Mouse (Mus musculus): ENCODE results near the gene Gtf2h4. TPM values are rescaled to one million over a fixed set of nuclear protein-coding genes. Genes with fewer than 3 reads are reported as not detected.

Gtf2h4 gene
- polyA plus RNA-seq, 1 experiment, result 32.9 TPM

DNA sequence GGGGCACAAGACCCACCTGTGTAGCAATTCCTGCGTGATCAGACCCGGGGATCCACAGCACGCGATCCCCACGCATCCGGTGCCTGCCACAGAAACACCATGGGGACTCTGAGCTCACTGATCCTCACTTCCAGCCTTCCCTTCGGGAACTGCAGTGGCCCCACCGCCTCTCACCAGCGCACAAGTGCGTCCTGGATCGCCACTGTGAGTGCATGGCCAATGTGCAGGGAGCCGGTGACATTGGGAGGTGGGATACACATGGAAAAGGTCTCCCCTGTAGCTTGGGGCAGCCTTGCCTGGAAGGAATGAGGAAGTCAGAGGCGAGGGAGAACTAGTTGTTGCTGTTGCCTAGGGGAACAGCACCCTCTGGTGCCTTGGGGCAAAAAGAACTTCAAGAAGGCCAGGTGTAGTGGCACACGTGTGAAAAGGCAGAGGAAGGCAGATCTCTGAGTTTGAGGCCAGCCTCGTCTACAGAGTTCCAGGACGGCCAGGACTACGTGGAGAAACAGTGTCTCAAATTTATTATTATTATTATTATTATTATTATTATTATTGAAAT, 7.5 kb downstream of the Gtf2h4 start:
- TF ChIP-seq POLR2A (IDR thresholded peaks at IDR 0.05; ENCODE audit: extremely low read depth, insufficient read depth, low read length) (no peak), CTCF (IDR thresholded peaks at IDR 0.05; ENCODE audit: extremely low read depth, insufficient read depth, low read length) (peak; percentile 70)
- Histone ChIP-seq H3K4me1 (ENCODE audit: control insufficient read depth, insufficient read depth, low read length) (no peaks in the 10 kb centered on the region), H3K27ac (ENCODE audit: insufficient read depth, low read length) (no peak overlapping the region), H3K4me3 (ENCODE audit: insufficient read depth, low read length) (no peak overlapping the region; the same call in 1 of the 2 replicates)

DNA sequence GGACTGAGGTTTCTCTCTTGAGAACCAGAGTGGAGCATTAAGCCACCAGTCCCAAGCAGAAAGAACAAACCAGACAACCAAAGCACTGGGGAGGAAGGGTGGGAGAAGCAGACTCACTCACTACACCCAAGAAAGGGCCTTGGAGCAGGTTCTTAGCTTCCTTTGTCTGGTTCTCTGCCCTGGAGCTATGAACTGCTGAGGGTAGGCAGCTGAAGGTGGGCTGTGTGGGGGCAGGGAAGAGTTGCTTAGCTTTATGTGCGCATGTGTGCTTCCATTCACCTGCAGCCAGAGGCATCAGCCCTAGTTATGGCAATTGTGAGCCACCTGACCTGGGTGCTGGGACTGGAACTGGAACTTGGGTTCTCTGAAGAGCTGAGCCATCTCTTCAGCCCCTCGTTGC, 20.5 kb downstream of the Gtf2h4 start:
- H3K4me3 ChIP-seq (ENCODE audit: insufficient read depth, low read length), result no peak overlapping the region
- H3K27ac ChIP-seq (ENCODE audit: insufficient read depth, low read length), result no peak overlapping the region
- H3K4me1 ChIP-seq (ENCODE audit: control insufficient read depth, insufficient read depth, low read length), result no peaks in the 10 kb centered on the region
- TF ChIP-seq POLR2A (IDR thresholded peaks at IDR 0.05; ENCODE audit: extremely low read depth, insufficient read depth, low read length) (no peak), CTCF (IDR thresholded peaks at IDR 0.05; ENCODE audit: extremely low read depth, insufficient read depth, low read length) (no peak)

GRCm38 (mm10) chr17:35649429-35649828, 24.1 kb downstream of the Gtf2h4 start:
- H3K27ac ChIP-seq (ENCODE audit: insufficient read depth, low read length), result no peak overlapping the region
- no peak overlapping the region for H3K4me3 ChIP-seq (ENCODE audit: insufficient read depth, low read length)
- H3K4me1 ChIP-seq (ENCODE audit: control insufficient read depth, insufficient read depth, low read length), result no peaks in the 10 kb centered on the region
- TF ChIP-seq POLR2A (IDR thresholded peaks at IDR 0.05; ENCODE audit: extremely low read depth, insufficient read depth, low read length) (no peak), CTCF (IDR thresholded peaks at IDR 0.05; ENCODE audit: extremely low read depth, insufficient read depth, low read length) (no peak)

DNA sequence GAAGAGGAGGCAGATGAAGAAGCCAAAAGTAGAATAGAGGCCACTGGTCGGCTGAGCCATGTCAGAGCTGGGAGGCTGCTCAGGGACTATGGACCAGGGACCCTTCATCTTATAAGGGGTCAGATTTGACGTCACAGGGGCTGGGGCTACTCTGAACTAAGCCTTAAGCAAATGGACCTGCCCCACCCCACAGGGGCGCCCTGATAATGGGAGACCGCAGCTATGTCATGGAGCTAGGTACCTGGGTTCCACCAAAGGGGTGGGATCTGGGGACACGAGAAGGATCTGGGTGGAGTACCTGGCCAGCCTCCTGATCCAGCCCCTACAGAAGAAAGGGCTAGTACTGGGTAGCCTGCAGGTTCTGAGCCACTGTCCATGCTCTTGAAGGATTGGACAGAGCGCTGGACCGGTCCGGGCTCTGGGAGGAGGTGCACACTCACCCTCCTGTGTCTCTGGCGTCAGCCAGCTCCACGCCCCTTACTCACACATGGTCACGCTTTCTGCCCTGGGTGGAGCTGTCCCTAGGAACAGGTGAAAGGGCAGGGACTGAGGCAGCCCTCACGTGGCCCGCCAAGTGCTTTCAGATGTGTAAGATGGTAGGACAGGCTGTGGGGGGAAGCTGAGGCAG, 29.8 kb downstream of the Gtf2h4 start, which contains the start of gene Mucl3:
Mucl3 (minus strand) TSS at position 87 of the 628 bp plus-strand sequence.
- Histone ChIP-seq H3K27ac (ENCODE audit: insufficient read depth, low read length) (no peak within 1 kb of the TSS), H3K4me3 (ENCODE audit: insufficient read depth, low read length) (no peak within 1 kb of the TSS), H3K4me1 (ENCODE audit: control insufficient read depth, insufficient read depth, low read length) (no peaks in the 10 kb centered on the region)
- TF ChIP-seq CTCF (IDR thresholded peaks at IDR 0.05; ENCODE audit: extremely low read depth, insufficient read depth, low read length) (no peak), POLR2A (IDR thresholded peaks at IDR 0.05; ENCODE audit: extremely low read depth, insufficient read depth, low read length) (no peak)

GRCm38 (mm10) chr17:35639352-35639751, 34.2 kb downstream of the Gtf2h4 start:
- no peak overlapping the region for H3K27ac ChIP-seq (ENCODE audit: insufficient read depth, low read length)
- H3K4me1 ChIP-seq (ENCODE audit: control insufficient read depth, insufficient read depth, low read length), result no peaks in the 10 kb centered on the region
- TF ChIP-seq CTCF (IDR thresholded peaks at IDR 0.05; ENCODE audit: extremely low read depth, insufficient read depth, low read length), result no peak
- no peak for TF ChIP-seq POLR2A (IDR thresholded peaks at IDR 0.05; ENCODE audit: extremely low read depth, insufficient read depth, low read length)
- H3K4me3 ChIP-seq (ENCODE audit: insufficient read depth, low read length), result no peak overlapping the region

DNA sequence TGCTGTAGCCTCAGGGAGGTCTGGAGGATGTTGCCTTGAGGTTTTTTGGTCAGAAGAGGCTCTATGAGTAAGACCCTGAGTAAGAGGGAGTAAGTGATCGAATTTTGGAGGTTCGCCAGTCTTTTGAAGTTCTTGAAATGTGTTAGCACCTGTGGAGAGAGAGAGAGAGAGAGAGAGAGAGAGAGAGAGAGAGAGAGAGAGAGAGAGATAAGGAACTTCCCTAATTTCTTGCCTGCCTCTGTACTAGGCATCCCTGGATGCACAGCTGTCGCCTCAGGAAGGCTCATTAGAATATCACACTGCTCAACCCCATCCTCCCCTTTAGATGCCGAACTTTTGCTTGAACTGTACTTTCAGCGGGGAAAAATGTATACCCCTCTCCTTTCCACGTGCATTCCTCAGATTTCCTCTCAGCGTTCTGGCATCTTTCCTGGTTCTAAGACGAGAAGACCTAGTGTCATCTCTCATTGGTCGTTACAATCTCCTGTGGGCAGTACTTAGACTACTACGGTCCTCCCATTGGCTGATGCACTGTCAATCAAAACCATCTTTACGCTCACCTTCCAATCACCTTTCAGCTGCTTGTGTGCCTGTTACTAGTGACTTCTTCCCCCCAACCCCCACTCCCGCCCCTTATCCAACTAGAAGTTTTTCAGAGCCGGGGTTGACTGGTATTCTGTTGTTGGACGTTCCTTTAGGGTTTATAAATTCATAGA, 34.9 kb downstream of the Gtf2h4 start:
- no peak for TF ChIP-seq POLR2A (IDR thresholded peaks at IDR 0.05; ENCODE audit: extremely low read depth, insufficient read depth, low read length)
- TF ChIP-seq CTCF (IDR thresholded peaks at IDR 0.05; ENCODE audit: extremely low read depth, insufficient read depth, low read length), result no peak
- H3K27ac ChIP-seq (ENCODE audit: insufficient read depth, low read length), result no peak overlapping the region
- no peak overlapping the region for H3K4me3 ChIP-seq (ENCODE audit: insufficient read depth, low read length)
- H3K4me1 ChIP-seq (ENCODE audit: control insufficient read depth, insufficient read depth, low read length), result peaks cover 2% of the 10 kb centered on the region; the same call in 1 of the 2 replicates

DNA sequence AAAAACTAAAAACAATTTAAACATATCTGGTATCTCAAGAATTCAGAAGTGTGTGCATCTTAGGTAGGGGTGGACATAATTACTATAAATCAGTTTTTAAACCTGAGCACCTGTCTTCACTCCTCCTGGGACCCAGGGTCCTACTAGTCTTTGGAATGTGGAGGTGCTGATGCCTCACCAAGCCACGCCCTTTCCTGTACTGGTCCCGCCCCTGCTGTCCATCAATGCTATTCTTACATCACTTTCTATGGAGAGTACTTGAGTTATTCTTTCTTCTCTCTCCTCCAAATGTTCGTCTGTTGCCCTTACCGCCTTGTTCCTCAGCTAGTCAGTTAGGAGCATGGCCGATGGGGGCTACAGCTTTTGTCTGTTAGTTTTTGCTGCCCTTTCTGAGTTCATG, 37.2 kb downstream of the Gtf2h4 start:
- Histone ChIP-seq H3K4me1 (ENCODE audit: control insufficient read depth, insufficient read depth, low read length) (peaks cover 2% of the 10 kb centered on the region; the same call in 1 of the 2 replicates), H3K27ac (ENCODE audit: insufficient read depth, low read length) (no peak overlapping the region), H3K4me3 (ENCODE audit: insufficient read depth, low read length) (no peak overlapping the region)
- TF ChIP-seq CTCF (IDR thresholded peaks at IDR 0.05; ENCODE audit: extremely low read depth, insufficient read depth, low read length), result no peak
- peak; percentile 40; the same call in 1 of the 2 replicates for TF ChIP-seq POLR2A (IDR thresholded peaks at IDR 0.05; ENCODE audit: extremely low read depth, insufficient read depth, low read length)

GRCm38 (mm10) chr17:35635699-35636111, 37.8 kb downstream of the Gtf2h4 start:
- peaks cover 2% of the 10 kb centered on the region; the same call in 1 of the 2 replicates for H3K4me1 ChIP-seq (ENCODE audit: control insufficient read depth, insufficient read depth, low read length)
- peak overlapping the region; percentile 36 for H3K4me3 ChIP-seq (ENCODE audit: insufficient read depth, low read length)
- TF ChIP-seq CTCF (IDR thresholded peaks at IDR 0.05; ENCODE audit: extremely low read depth, insufficient read depth, low read length) (peak; percentile 69), POLR2A (IDR thresholded peaks at IDR 0.05; ENCODE audit: extremely low read depth, insufficient read depth, low read length) (peak; percentile 64; the same call in 1 of the 2 replicates)
- H3K27ac ChIP-seq (ENCODE audit: insufficient read depth, low read length), result 0 out of 2 replicates have a peak overlapping the region, but pooled peaks have one; percentile 20

- H3K4me1 ChIP-seq (ENCODE audit: control insufficient read depth, insufficient read depth, low read length), result peaks cover 2% of the 10 kb centered on the region; the same call in 1 of the 2 replicates
- H3K4me3 ChIP-seq (ENCODE audit: insufficient read depth, low read length), result no peak overlapping the region; the same call in 1 of the 2 replicates
- TF ChIP-seq POLR2A (IDR thresholded peaks at IDR 0.05; ENCODE audit: extremely low read depth, insufficient read depth, low read length) (no peak), CTCF (IDR thresholded peaks at IDR 0.05; ENCODE audit: extremely low read depth, insufficient read depth, low read length) (peak; percentile 28)
- no peak overlapping the region for H3K27ac ChIP-seq (ENCODE audit: insufficient read depth, low read length)
These were observed 38.3 kb downstream of the Gtf2h4 start for GRCm38 (mm10) chr17:35635202-35635601.

Data from cortical plate, adult 2 months (tissue).